Mouse (Mus musculus) lung, postnatal 0 days (tissue): ENCODE data around the gene Fam222b.

Experiments used
- CTCF ChIP-seq: IDR thresholded peaks from 2 replicates; pipeline ENCODE4 v1.5.1; 2016; ENCODE audit warnings: antibody characterized with exemption, mild to moderate bottlenecking
- EP300 ChIP-seq: IDR thresholded peaks from 2 replicates; pipeline ENCODE4 v1.6.1; 2016; ENCODE audit warnings: antibody characterized with exemption, mild to moderate bottlenecking, control low read depth

DNA sequence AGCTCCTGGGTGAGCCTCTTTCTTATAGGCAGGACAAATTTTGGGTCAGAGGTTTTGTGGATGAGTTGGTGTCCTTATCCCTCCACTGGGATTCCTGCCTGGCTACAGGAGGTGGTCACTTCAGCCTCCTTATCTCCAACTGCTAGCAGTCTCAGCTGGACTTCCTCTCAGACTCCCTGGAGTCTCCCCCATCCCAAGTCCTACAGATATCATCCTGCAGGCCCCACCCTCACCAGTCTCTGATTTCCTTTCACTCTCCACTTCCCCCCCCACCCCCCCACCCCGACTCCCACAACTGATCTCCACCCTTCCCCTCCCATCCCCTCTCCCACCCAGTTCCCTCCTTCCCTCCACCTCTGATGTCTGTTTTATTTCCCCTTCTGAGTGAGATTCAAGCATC is 10.9 kb upstream of the Fam222b start:
- TF ChIP-seq CTCF (no peak), EP300 (no peak)
